Mouse (Mus musculus) heart, postnatal 0 days (tissue): ENCODE data around the gene Dlg2.

ENCODE experiments used
- CTCF ChIP-seq: IDR thresholded peaks from 2 replicates; pipeline ENCODE4 v1.5.1; 2016; ENCODE audit warnings: antibody characterized with exemption, control low read depth, low read depth
- EP300 ChIP-seq: IDR thresholded peaks from 2 replicates; pipeline ENCODE4 v1.6.1; 2016; ENCODE audit warnings: antibody characterized with exemption, low read depth

- TF ChIP-seq EP300 (no peak), CTCF (no peak)
These were observed 1950.8 kb downstream of the Dlg2 start for GRCm38 (mm10) chr7:92427280-92427679.
